Mouse (Mus musculus): ENCODE measurements at regions not wholly inside any gene's neighbourhood (a gene's known extent, or its start where the extent isn't known, plus 50 kb on each side); places are given as distances from the start of the nearest gene placed in this dataset.

- intact Hi-C loops (cut with DNase I), result no loop called here
- no peak for DNase-seq (ENCODE audit: low spot score)
These were observed 591.9 kb upstream of the Cdh6 start for GRCm38 (mm10) chr15:13765411-13765810.

DNA sequence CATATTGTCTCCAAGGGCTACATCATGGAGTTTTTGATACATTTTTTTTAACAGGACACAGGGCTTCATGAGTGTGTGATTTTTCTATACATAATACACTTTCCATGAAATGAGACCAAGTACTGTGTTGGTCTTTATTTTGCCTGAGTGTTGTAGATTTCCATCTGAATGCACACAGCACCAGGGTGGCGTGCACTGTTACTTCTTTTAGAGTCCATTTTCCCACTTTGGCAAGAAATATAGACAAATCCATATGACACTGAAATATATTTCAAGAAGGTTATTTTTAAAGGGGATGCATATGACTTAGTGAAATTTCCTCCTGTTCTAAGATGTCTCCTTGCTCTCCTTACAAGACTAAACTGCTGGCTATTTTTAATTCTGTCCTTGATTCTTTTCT is 591.1 kb upstream of the Cdh6 start:
- no peak for DNase-seq (ENCODE audit: low spot score)
- intact Hi-C loops (cut with DNase I), result no loop called here

- intact Hi-C loops (cut with DNase I), result no loop called here
- no peak for DNase-seq (ENCODE audit: low spot score)
These were observed 573.1 kb upstream of the Cdh6 start for GRCm38 (mm10) chr15:13746559-13746958.

- intact Hi-C loops (cut with DNase I), result no loop called here
- no peak for DNase-seq (ENCODE audit: low spot score)
These were observed 532.8 kb upstream of the Cdh6 start for GRCm38 (mm10) chr15:13706276-13706675.

DNA sequence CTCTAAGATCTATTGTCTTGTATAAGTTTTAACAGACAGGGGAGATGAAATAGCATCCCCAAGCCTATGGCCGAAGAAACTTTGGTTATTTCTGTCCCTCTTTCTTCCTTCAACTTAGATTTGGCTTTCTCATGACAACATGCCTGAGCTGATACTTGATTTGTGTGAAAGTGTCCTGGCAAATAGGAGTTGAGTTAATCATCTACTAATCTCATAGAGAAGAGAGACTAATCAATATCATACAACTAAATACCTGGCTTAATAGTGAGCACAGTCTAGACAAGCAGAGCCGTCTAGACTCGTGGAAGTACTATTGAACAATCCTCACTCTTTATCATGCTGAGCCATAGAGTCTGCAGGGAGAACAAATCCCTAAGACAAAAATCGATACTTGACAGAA is 531.7 kb upstream of the Cdh6 start:
- intact Hi-C loops (cut with DNase I), result no loop called here
- DNase-seq (ENCODE audit: low spot score), result no peak

- no peak for DNase-seq (ENCODE audit: low spot score)
These were observed 494.7 kb upstream of the Cdh6 start for GRCm38 (mm10) chr15:13668193-13668592.

GRCm38 (mm10) chr15:13667278-13667677 is 493.8 kb upstream of the Cdh6 start:
- intact Hi-C loops (cut with DNase I), result no loop called here

More at GRCm38 (mm10) chr15:13668193-13668592, 494.7 kb upstream of the Cdh6 start:
- intact Hi-C loops (cut with DNase I), result no loop called here

GRCm38 (mm10) chr15:13662275-13662674 is 488.8 kb upstream of the Cdh6 start:
- intact Hi-C loops (cut with DNase I), result no loop called here
- DNase-seq (ENCODE audit: low spot score), result no peak

More at GRCm38 (mm10) chr15:13667278-13667677, 493.8 kb upstream of the Cdh6 start:
- no peak for DNase-seq (ENCODE audit: low spot score)

GRCm38 (mm10) chr15:13655038-13655437 is 481.6 kb upstream of the Cdh6 start:
- intact Hi-C loops (cut with DNase I), result no loop called here
- no peak for DNase-seq (ENCODE audit: low spot score)

- DNase-seq (ENCODE audit: low spot score), result no peak
- intact Hi-C loops (cut with DNase I), result no loop called here
These were observed 462.0 kb upstream of the Cdh6 start for GRCm38 (mm10) chr15:13635346-13635940.

DNA sequence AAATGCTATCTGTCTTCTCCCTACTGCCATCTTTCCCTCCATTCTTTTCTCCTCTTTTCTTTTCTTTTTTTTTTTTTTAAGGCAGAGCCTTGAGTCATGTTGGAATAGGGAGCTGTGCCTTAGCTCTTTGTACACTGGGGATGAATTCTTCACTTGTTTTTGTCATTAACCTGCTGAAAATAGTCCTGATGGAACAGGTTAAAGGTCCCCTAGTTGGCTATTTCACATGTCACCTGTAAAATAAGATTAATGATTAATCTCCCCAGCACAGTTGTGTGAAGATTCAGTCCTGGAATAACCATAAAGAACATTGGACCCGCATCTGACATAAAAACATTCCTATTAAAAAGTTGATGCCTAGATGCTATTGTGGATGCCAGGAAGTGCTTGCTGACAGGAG is 428.7 kb upstream of the Cdh6 start:
- DNase-seq (ENCODE audit: low spot score), result no peak
- intact Hi-C loops (cut with DNase I), result no loop called here

- intact Hi-C loops (cut with DNase I), result no loop called here
These were observed 424.4 kb upstream of the Cdh6 start for GRCm38 (mm10) chr15:13597856-13598255.

DNA sequence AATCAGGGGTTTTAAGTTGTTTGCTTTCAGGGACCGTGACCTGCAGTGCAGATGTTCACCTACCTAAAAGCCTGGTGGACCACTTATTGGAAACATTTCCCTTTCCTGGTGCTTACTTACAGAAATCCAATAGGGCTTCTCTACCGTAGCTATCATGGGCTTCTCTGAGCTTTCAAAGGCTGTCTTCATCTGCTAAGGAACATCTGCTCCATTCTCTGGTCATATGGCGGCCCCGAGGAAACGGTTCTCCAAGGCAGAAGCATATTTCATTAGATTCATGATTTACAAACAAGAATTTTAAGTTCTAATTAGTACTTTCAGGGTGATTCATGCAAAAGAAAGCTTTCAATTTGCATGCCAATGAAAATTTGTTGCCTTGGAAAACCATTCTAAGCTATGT is 420.3 kb upstream of the Cdh6 start:
- intact Hi-C loops (cut with DNase I), result no loop called here
- no peak for DNase-seq (ENCODE audit: low spot score)

More at GRCm38 (mm10) chr15:13597856-13598255, 424.4 kb upstream of the Cdh6 start:
- no peak for DNase-seq (ENCODE audit: low spot score)

DNA sequence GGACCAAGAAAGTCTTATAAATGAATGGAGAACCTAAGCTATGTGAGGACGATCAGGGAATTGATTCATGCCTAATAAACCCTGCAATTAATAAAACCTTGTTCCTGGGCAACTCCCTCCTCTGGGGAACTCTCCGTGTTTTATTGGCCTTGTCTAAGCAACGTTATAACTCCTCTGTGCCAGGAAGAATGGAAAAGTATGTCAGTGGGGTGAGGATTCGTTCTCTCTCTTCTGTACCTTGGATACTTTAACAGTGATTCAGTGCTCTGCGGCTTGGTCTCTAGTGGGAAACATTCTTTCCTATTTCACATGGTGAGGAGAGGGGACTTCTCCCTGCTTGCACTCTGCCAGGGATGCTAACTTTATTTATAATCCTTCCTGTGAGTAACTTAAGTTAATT is 417.4 kb upstream of the Cdh6 start:
- intact Hi-C loops (cut with DNase I), result no loop called here
- DNase-seq (ENCODE audit: low spot score), result no peak

GRCm38 (mm10) chr15:13583300-13583699 is 409.8 kb upstream of the Cdh6 start:
- DNase-seq (ENCODE audit: low spot score), result no peak
- intact Hi-C loops (cut with DNase I), result no loop called here

DNA sequence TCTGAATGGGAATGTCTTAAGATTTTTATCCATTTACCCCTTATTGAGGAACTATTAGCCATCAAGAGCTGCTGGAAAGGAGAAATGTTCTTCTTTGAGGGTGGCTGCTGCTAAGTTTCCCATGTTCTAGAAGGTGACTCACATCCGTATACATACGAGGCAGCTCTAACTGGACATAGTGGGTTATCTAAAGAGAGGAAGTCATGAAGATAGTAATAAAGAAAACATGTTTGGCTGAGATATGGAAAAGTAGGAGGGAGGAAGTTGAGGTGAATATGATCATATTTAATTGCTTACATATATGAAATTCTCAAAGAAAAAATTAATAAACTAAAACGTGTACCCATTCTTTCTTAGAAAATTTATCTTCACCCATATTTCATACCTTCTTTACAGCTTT is 408.7 kb upstream of the Cdh6 start:
- no peak for DNase-seq (ENCODE audit: low spot score)
- intact Hi-C loops (cut with DNase I), result no loop called here

- intact Hi-C loops (cut with DNase I), result loop anchor here (10.0 kb wide), 1 partner anchor 399 kb away; the partner anchor contains the start of gene Cdh6
- no peak for DNase-seq (ENCODE audit: low spot score)
These were observed 400.1 kb upstream of the Cdh6 start for GRCm38 (mm10) chr15:13573621-13574020.

- intact Hi-C loops (cut with DNase I), result no loop called here
- DNase-seq (ENCODE audit: low spot score), result no peak
These were observed 387.4 kb upstream of the Cdh6 start for GRCm38 (mm10) chr15:13560920-13561319.

DNA sequence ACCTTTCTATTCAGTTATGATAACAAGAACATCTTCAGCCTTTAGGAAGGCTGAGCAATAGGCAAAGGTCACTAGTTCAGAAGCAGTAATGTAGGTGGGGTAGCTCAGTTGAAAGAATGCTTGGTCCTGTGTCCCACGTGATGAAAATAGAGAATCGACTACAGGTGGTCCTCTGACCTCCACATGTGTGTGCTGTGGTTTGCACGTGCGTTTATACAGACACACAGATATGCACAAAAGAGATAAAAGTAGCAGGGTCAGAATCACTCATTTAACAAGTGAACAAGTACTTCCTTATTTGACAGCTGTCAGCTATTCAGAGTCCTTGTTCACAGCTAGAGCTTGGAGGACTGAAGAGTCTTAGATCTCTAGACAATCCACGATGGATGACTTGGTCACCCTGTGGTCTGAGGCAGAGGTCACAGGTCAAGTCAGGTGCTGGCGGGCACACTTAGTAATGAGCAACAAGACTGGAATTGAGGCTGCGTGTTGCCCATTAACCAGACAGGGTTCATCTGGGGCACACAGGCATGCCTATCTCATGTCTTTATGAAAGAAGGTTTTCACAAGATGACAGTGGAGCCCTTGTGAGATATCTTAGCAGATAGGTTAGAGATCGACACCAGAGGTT is 375.8 kb upstream of the Cdh6 start:
- intact Hi-C loops (cut with DNase I), result no loop called here
- no peak for DNase-seq (ENCODE audit: low spot score)

DNA sequence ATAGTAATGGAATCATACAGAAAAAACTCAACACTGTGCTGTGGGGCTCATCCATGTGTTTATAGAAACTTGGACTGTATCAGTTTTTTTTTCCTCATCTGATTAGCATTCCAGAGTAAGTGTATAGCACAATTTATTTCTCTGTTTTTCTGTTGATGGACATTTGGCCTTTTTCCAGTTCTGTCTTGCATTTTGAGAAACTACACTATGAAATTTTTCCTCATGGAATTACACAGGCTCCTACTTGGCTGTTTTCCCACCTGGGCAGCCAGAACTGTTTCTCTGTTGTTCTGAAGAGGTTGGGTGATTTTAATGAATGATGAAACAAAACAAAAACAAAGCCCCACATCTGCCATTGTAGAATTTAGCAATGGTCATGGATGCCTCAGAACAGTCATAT is 366.6 kb upstream of the Cdh6 start:
- DNase-seq (ENCODE audit: low spot score), result no peak
- intact Hi-C loops (cut with DNase I), result no loop called here

- DNase-seq (ENCODE audit: low spot score), result no peak
- intact Hi-C loops (cut with DNase I), result no loop called here
These were observed 360.5 kb upstream of the Cdh6 start for GRCm38 (mm10) chr15:13534017-13534416.

DNA sequence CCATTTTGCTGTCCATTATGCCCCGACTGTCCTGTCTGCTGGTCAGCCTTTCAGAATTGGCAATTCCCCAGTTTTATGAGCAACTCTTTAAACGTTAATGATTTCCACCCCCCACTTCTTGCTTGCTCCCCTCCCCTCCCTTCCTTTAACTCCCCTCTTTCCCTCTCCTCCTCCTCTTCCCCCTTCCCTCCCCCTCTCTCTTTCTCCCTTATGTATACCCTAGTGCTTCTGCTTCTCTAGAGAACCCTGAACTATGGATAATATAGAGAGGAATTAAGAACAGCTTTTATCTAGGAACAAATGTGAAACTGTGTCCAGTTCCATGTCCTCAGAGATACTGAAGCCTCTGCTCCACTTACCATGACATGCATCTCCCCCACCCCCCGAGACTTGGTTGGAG is 356.5 kb upstream of the Cdh6 start:
- intact Hi-C loops (cut with DNase I), result no loop called here
- DNase-seq (ENCODE audit: low spot score), result no peak
